Mouse (Mus musculus) forebrain, embryonic 16.5 days (tissue): ENCODE results near the gene Zfp935. TPM values are rescaled to one million over a fixed set of nuclear protein-coding genes. Genes with fewer than 3 reads are reported as not detected.

Experiments used
- microRNA-seq: library from miRNA; unstranded; fragments of <30 nt; microRNA quantifications from one replicate; pipeline ENCODE4, GENCODE M21; 2017
- polyA plus RNA-seq: library from polyadenylated mRNA; unstranded; fragments of >200 nt; fragmentation: Nextera tagmentation; extraction: Ambion mirVana; gene quantifications from 2 replicates; pipeline ENCODE4 v1.2.1, GENCODE M21; 2015

The Zfp935 gene
- polyA plus RNA-seq, 1 experiment from 2014 or later = not detected

Small RNA genes within 50 kb of the gene (microRNA-seq; reads per million reads assigned to microRNA genes)
- not detected for gene Gm22256

Other genes with a start within 250 kb of the Zfp935 start
- 2.4 and 3.1 TPM in 2 replicates for gene Gm3604, start 175.3 kb downstream of the Zfp935 start, polyA plus RNA-seq
- 18.9 and 19.1 TPM in 2 replicates for gene Gm49359, start 91.7 kb downstream of the Zfp935 start, polyA plus RNA-seq
- 14.3 and 15.0 TPM in 2 replicates for gene Zfp934, start 12.7 kb upstream of the Zfp935 start, polyA plus RNA-seq
- gene 6720489N17Rik, start 65.7 kb upstream of the Zfp935 start, polyA plus RNA-seq = 12.0 and 13.3 TPM in 2 replicates
- gene Platr25, start 202.2 kb upstream of the Zfp935 start, polyA plus RNA-seq = 40.3 and 42.1 TPM in 2 replicates
- 12.8 and 14.2 TPM in 2 replicates for gene Gm5141, start 227.3 kb upstream of the Zfp935 start, polyA plus RNA-seq